Mouse (Mus musculus) embryonic facial prominence, embryonic 15.5 days (tissue): ENCODE measurements around the gene Fgf18. TPM values are rescaled to one million over a fixed set of nuclear protein-coding genes. Genes with fewer than 3 reads are reported as not detected.

Experiments
- ATAC-seq: fragments of 200-750 bp; cut with Nextera tagmentation; 2 replicates; pipeline ENCODE4 v1.8.0; 2017; ENCODE audit warnings: low read depth, moderate TSS enrichment; ENCODE audit not compliant: insufficient number of reproducible peaks, low FRiP score, low TSS enrichment
- H3K27ac ChIP-seq: fragments of 300-500 bp; sonication (generic); replicated peaks from 2 replicates; pipeline ENCODE4 v1.5.1; 2015; ENCODE audit warnings: mild to moderate bottlenecking, inconsistent platforms
- H3K27me3 ChIP-seq: fragments of 300-500 bp; sonication (generic); 2 replicates; pipeline ENCODE4 v1.6.1; 2015; ENCODE audit warnings: inconsistent platforms
- H3K36me3 ChIP-seq: fragments of 300-500 bp; sonication (generic); 2 replicates; pipeline ENCODE4 v1.6.1; 2015; ENCODE audit warnings: mild to moderate bottlenecking, inconsistent platforms
- H3K4me1 ChIP-seq: fragments of 300-500 bp; sonication (generic); 2 replicates; pipeline ENCODE4 v1.6.1; 2015; ENCODE audit warnings: inconsistent platforms
- H3K4me2 ChIP-seq: fragments of 300-500 bp; sonication (generic); replicated peaks from 2 replicates; pipeline ENCODE4 v1.6.1; 2015; ENCODE audit warnings: mild to moderate bottlenecking, inconsistent platforms
- H3K4me3 ChIP-seq: fragments of 300-500 bp; sonication (generic); replicated peaks from 2 replicates; pipeline ENCODE4 v1.5.1; 2015; ENCODE audit warnings: mild to moderate bottlenecking, inconsistent platforms
- H3K9ac ChIP-seq: fragments of 300-500 bp; sonication (generic); 2 replicates; pipeline ENCODE4 v1.6.1; 2015; ENCODE audit warnings: inconsistent platforms
- H3K9me3 ChIP-seq: fragments of 300-500 bp; sonication (generic); replicated peaks from 2 replicates; pipeline ENCODE4 v1.6.1; 2016; ENCODE audit warnings: inconsistent platforms
- WGBS: fragments of 180-500 bp; shearing (Covaris S2); methylation state at CpG from one replicate; pipeline ENCODE4 v1.1.7; 2015; 5-methylcytosine and 5-hydroxymethylcytosine counted together
- polyA plus RNA-seq: library from polyadenylated mRNA; unstranded; fragments of >200 nt; fragmentation: Nextera tagmentation; extraction: Ambion mirVana; gene quantifications from 2 replicates; pipeline ENCODE4 v1.2.1, GENCODE M21; 2015

The Fgf18 gene
- polyA plus RNA-seq, 1 experiment from 2014 or later: 10.3 TPM

DNA sequence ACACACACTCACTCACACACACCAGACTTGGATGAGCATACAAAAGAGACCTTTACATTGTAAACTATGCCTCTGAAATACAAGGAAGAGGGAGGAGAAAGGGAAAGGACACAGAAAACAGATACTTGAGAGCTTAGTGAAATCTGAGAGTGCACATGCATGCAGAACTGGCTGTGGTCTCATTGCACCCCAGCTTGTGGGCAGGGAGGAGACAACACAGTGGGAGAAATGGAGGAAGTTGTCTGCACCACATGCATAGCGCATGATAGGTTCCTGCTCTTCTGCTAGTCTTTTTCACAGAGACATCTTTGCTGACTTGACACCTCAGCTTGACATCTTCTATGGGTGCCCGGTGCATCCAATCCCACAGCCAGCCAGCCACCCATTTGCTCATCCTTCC, 63.2 kb downstream of the Fgf18 start:
- H3K4me3 ChIP-seq: no peak overlapping the region
- no peak overlapping the region for H3K9ac ChIP-seq
- no peak overlapping the region for H3K27ac ChIP-seq
- no peaks in the 10 kb centered on the region for H3K27me3 ChIP-seq
- H3K4me1 ChIP-seq: no peaks in the 10 kb centered on the region
- no peak overlapping the region for H3K4me2 ChIP-seq
- ATAC-seq: no peak
- no peaks in the 10 kb centered on the region for H3K9me3 ChIP-seq
- no peaks in the 10 kb centered on the region for H3K36me3 ChIP-seq
- WGBS: 81% methylated on average over 2 of the region's 2 CpGs

DNA sequence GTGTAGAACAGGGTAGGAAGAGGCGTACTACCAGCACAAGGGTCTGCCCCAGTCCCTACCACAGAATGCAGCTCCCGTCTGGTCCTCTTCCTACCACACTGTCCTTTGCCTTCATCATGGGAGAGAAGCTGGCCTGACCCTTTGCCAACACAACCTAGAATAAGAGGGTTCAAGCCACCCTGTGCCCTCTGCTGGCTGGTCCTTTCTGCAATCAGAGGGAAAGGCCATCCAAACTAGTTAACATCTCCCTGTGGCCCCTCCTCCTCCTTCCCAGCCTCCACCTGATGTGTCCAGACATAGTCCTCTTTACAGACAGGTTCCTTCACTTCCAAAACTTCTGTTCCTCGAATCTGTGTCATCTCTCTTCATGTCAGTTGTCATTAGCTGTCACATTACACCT, 66.0 kb downstream of the Fgf18 start:
- no peak overlapping the region for H3K9ac ChIP-seq
- no peaks in the 10 kb centered on the region for H3K27me3 ChIP-seq
- H3K9me3 ChIP-seq: no peaks in the 10 kb centered on the region
- WGBS: 80% methylated on average over 3 of the region's 3 CpGs
- no peak overlapping the region for H3K4me3 ChIP-seq
- H3K27ac ChIP-seq: no peak overlapping the region
- H3K36me3 ChIP-seq: no peaks in the 10 kb centered on the region
- peaks cover 16% of the 10 kb centered on the region for H3K4me1 ChIP-seq
- H3K4me2 ChIP-seq: no peak overlapping the region
- no peak for ATAC-seq

DNA sequence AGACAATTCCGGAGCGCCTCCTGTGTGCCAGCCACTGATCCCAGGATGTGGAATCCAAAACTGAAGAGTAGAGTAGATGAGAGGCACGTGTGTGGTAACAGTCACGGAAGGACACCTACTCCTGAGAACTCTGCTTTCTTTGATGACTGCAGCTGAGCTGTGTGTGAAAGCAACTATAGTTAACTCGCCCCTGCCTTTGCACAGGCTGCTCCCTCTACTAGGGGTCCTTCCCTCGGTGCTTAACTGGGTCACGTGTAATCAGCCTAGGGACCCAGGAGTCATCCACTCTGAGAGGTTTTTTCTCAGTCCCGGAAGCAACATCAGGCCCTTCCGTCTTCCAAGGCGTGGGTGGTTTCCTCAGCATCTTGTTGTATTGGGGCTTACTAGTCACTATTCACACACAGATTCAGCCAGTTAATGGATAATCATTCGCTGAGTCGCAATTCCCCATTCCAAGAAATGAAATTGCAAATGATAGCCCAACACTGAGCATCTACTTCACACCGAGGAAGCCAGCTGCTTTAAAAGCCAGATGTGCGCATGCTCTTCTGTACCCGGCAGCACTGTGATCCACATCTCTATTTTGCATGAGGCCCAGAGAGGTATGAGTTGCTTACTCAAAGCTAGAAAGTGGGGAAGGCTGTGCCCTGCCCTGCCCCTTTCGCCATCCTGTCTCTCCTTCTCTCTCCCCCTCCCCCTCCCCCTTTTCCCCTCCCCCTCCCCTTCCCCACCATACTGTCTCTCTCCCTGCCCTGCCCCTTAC, 67.0 kb downstream of the Fgf18 start:
- Histone ChIP-seq H3K36me3 (no peaks in the 10 kb centered on the region), H3K4me1 (peaks cover 25% of the 10 kb centered on the region), H3K9me3 (no peaks in the 10 kb centered on the region), H3K9ac (no peak overlapping the region), H3K4me2 (no peak overlapping the region), H3K27ac (no peak overlapping the region), H3K27me3 (no peaks in the 10 kb centered on the region), H3K4me3 (no peak overlapping the region)
- 70% methylated on average over 16 of the region's 16 CpGs for WGBS
- no peak for ATAC-seq

DNA sequence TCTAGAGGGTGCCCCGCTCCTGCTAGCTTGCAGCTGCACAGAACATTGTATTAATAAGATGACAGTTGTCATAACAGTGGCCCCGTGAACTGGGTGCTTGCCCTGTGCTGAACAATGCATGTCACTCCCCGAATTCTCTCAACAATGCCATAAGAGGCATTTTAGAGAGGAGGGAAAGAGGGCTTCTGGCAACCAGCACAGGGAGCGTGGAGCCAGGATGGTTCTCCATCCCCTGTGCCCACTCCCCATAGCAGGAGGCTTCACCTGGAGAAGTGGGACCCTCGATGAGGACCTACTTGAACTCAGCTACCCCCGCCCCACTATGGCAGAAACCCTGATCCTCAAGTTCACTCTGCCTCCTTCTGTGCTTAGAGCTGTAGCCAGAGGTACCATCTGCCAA, 67.8 kb downstream of the Fgf18 start:
- no peak for ATAC-seq
- H3K9me3 ChIP-seq: no peaks in the 10 kb centered on the region
- H3K9ac ChIP-seq: no peak overlapping the region
- no peak overlapping the region for H3K4me2 ChIP-seq
- peaks cover 32% of the 10 kb centered on the region for H3K4me1 ChIP-seq
- WGBS: 68% methylated on average over 6 of the region's 6 CpGs
- no peak overlapping the region for H3K4me3 ChIP-seq
- no peak overlapping the region for H3K27ac ChIP-seq
- H3K27me3 ChIP-seq: no peaks in the 10 kb centered on the region
- no peaks in the 10 kb centered on the region for H3K36me3 ChIP-seq

DNA sequence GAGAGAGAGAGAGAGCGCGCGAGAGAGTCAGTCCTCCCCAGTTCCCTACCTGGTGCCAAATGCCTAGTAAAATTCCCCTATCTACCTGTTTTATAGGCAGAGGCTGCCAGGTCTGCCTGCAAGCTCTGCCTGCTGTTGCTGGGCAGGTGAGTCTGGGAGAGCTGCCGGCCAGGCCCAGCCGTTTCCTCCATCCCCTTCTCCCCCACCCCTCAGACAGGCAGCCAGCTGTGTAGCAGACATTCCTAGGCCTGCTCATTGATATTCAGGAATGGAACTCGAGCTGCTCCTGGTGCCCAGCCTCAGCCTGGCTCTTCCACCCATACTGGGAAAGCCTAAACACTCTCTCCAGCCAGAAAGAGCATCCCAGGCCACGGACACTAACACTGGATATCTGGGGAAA, 69.2 kb downstream of the Fgf18 start:
- Histone ChIP-seq H3K4me1 (peaks cover 35% of the 10 kb centered on the region), H3K4me2 (no peak overlapping the region), H3K27ac (0 out of 2 replicates have a peak overlapping the region, but pooled peaks have one; percentile 58), H3K27me3 (no peaks in the 10 kb centered on the region), H3K36me3 (no peaks in the 10 kb centered on the region), H3K9me3 (no peaks in the 10 kb centered on the region), H3K4me3 (no peak overlapping the region), H3K9ac (no peak overlapping the region)
- 28% methylated on average over 7 of the region's 7 CpGs for WGBS
- 0 out of 2 replicates have a peak, but pooled peaks have one; percentile 49 for ATAC-seq

DNA sequence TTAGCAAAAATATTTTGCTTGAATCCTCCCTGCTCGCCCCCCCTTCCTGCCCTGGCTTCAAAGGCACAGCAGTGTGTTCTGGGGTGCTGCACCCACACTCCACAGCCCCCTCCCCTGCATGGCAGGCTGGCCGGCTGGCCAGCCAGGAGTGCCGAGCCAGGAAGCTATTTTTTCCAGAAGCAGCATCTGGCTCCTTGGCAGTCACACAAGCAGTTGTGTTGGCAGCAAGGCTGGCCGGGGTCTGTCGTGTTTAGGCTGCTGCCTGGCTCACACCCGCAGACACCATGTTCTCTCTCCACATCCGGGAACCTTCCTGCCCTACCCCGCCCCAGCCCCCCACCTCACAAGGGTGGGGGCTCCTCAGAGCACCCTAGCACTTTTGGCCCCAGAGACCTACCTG, 71.9 kb downstream of the Fgf18 start:
- Histone ChIP-seq H3K27me3 (no peaks in the 10 kb centered on the region), H3K27ac (no peak overlapping the region; the same call in 1 of the 2 replicates), H3K36me3 (no peaks in the 10 kb centered on the region), H3K4me2 (no peak overlapping the region), H3K9me3 (no peaks in the 10 kb centered on the region), H3K9ac (no peak overlapping the region), H3K4me1 (peaks cover 38% of the 10 kb centered on the region), H3K4me3 (no peak overlapping the region)
- 28% methylated on average over 8 of the region's 8 CpGs for WGBS
- peak; percentile 52; the same call in 1 of the 2 replicates for ATAC-seq

DNA sequence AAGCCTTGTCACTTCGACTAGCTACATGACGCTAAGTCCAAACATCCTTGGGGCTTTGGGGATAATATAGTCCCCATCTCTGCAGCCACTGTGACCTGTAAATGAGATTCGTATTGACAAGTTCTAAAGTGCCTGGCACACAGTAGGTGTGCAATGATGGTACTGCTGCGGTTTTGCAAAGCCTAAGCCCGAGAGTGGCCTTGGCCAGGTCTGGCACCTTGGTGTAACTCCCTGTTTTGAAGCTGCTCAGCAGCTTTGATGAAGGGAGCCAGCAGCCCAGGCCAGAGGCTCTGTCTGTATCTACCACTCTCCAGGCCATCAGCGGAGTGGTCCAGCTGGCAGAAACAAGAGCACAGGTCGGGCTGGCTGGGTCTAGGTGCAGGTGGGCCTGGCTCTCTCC, 72.7 kb downstream of the Fgf18 start:
- Histone ChIP-seq H3K36me3 (no peaks in the 10 kb centered on the region), H3K4me2 (no peak overlapping the region), H3K4me3 (no peak overlapping the region), H3K27me3 (no peaks in the 10 kb centered on the region), H3K27ac (peak overlapping the region; percentile 48), H3K9ac (no peak overlapping the region), H3K4me1 (peaks cover 38% of the 10 kb centered on the region), H3K9me3 (no peaks in the 10 kb centered on the region)
- ATAC-seq: no peak
- 74% methylated on average over 7 of the region's 7 CpGs for whole genome bisulfite sequencing

DNA sequence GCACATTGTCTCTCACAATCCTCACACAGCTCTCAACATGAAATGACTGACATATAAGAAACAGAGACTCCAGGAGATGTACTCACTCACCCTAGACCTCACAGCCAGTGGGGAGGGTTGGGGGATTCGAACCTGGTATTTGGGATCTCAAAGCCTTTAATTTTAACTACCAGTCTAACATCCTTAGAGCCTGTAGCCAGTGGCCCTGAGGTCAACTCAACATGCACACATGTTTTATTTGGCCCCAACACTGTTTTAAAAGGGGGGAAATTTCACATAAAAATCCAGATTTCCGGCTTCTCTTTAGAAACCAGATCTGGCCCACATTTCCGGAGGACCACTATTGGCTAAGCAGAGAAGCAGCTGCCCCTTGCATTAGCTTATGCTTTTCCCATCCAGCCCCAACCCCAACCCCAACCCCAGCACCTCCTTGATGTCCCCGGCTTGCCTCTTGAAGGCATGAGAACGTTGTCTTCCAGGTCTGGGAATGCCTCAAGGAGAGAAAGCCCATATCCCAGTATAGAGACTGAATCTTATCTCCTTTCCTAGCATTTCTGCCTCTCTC, 75.8 kb downstream of the Fgf18 start:
- 83% methylated on average over 5 of the region's 5 CpGs for WGBS
- no peaks in the 10 kb centered on the region for H3K36me3 ChIP-seq
- no peak overlapping the region for H3K4me3 ChIP-seq
- no peak for ATAC-seq
- no peak overlapping the region for H3K9ac ChIP-seq
- H3K27ac ChIP-seq: no peak overlapping the region
- H3K9me3 ChIP-seq: no peaks in the 10 kb centered on the region
- no peaks in the 10 kb centered on the region for H3K27me3 ChIP-seq
- H3K4me1 ChIP-seq: peaks cover 22% of the 10 kb centered on the region
- no peak overlapping the region for H3K4me2 ChIP-seq

DNA sequence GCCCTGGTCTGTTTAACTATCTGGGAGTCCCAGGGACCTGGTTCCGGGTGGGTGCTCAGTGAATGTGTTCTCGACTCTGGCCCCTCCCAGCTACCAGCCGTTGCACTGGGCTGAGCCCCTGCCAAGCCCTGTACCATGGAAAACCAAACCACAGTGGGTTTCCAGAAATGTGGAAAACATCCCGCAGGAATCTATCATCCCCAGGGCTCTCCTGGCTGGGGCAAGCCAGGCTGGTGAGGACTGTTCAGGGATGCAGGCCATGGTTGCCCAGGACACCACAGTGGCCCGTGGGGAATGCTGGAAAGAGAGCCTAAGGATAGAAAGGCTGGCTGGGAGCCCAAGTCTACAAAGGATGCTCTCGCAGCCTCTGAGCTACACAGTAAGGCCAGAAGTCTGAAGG, 76.7 kb downstream of the Fgf18 start:
- no peak overlapping the region for H3K4me2 ChIP-seq
- peak; percentile 67 for ATAC-seq
- no peaks in the 10 kb centered on the region for H3K9me3 ChIP-seq
- H3K27me3 ChIP-seq: no peaks in the 10 kb centered on the region
- no peak overlapping the region for H3K4me3 ChIP-seq
- H3K4me1 ChIP-seq: peaks cover 16% of the 10 kb centered on the region
- H3K27ac ChIP-seq: no peak overlapping the region; the same call in 1 of the 2 replicates
- 49% methylated on average over 6 of the region's 6 CpGs for WGBS
- H3K9ac ChIP-seq: no peak overlapping the region
- H3K36me3 ChIP-seq: no peaks in the 10 kb centered on the region

Other genes starting within 250 kb of the Fgf18 start
- gene Npm1, start 15.8 kb upstream of the Fgf18 start, polyA plus RNA-seq: 769 and 852 TPM in 2 replicates
- 0.52 and 0.63 TPM in 2 replicates for gene Tlx3, start 56.2 kb upstream of the Fgf18 start, polyA plus RNA-seq
- not detected in 2 replicates for gene Gm12117, start 129.3 kb upstream of the Fgf18 start, polyA plus RNA-seq